Mouse (Mus musculus) kidney, postnatal 0 days (tissue): ENCODE measurements around the gene Il5. TPM values are rescaled to one million over a fixed set of nuclear protein-coding genes. Genes with fewer than 3 reads are reported as not detected.

Source experiments
- ATAC-seq: fragments of 200-750 bp; cut with Nextera tagmentation; replicated peaks from 2 replicates; pipeline ENCODE4 v1.8.0; 2017; ENCODE audit warnings: low read depth, moderate number of reproducible peaks, moderate TSS enrichment, moderate library complexity; ENCODE audit not compliant: low FRiP score
- DNase-seq: peaks from one replicate; pipeline ENCODE4 v3.0.0-alpha.2; 2016; ENCODE audit warnings: low spot score
- H3K27ac ChIP-seq: fragments of 300-500 bp; sonication (generic); 2 replicates; pipeline ENCODE4 v1.5.1; 2014; ENCODE audit warnings: mild to moderate bottlenecking
- H3K27me3 ChIP-seq: fragments of 300-500 bp; sonication (generic); 2 replicates; pipeline ENCODE4 v1.6.1; 2014; ENCODE audit warnings: low read length, mixed read lengths; ENCODE audit not compliant: insufficient read depth
- H3K36me3 ChIP-seq: fragments of 300-500 bp; sonication (generic); 2 replicates; pipeline ENCODE4 v1.6.1; 2014; ENCODE audit warnings: low read length, mixed read lengths; ENCODE audit not compliant: insufficient read depth
- H3K4me1 ChIP-seq: fragments of 300-500 bp; sonication (generic); replicated peaks from 2 replicates; pipeline ENCODE4 v1.6.1; 2014; ENCODE audit warnings: antibody characterized with exemption, low read length, mixed read lengths; ENCODE audit not compliant: insufficient read depth
- H3K4me2 ChIP-seq: fragments of 300-500 bp; sonication (generic); 2 replicates; pipeline ENCODE4 v1.6.1; 2014; ENCODE audit warnings: mild to moderate bottlenecking, low read length, moderate library complexity, mixed read lengths
- H3K4me3 ChIP-seq: fragments of 300-500 bp; sonication (generic); replicated peaks from 2 replicates; pipeline ENCODE4 v1.5.1; 2014; ENCODE audit warnings: low read depth, low read length
- H3K9ac ChIP-seq: fragments of 300-500 bp; sonication (generic); 2 replicates; pipeline ENCODE4 v1.6.1; 2014; ENCODE audit warnings: low read depth, low read length
- H3K9me3 ChIP-seq: fragments of 300-500 bp; sonication (generic); replicated peaks from 2 replicates; pipeline ENCODE4 v1.6.1; 2016; ENCODE audit warnings: low read length, inconsistent platforms, mixed read lengths
- CTCF ChIP-seq: IDR thresholded peaks from 2 replicates; pipeline ENCODE4 v1.5.1; 2016; ENCODE audit warnings: antibody characterized with exemption, low read depth, mild to moderate bottlenecking, moderate library complexity
- WGBS: fragments of 180-500 bp; shearing (Covaris S2); extraction: QIAGEN DNeasy Blood & Tissue Kit; methylation state at CpG from one replicate; pipeline ENCODE4 v1.1.7; 2014; 5-methylcytosine and 5-hydroxymethylcytosine counted together
- polyA plus RNA-seq: library from polyadenylated mRNA; unstranded; fragments of >200 nt; fragmentation: Nextera tagmentation; extraction: Ambion mirVana; gene quantifications from 2 replicates; pipeline ENCODE4 v1.2.1, GENCODE M21; 2015

Gene Il5
- polyA plus RNA-seq, 1 experiment from 2014 or later, result not detected

- WGBS, result 94% methylated on average over 7 of the region's 7 CpGs
- no peak overlapping the region for H3K9ac ChIP-seq
- DNase-seq (no peak), ATAC-seq (no peak)
- H3K27ac ChIP-seq, result no peak overlapping the region
- H3K27me3 ChIP-seq, result no peaks in the 10 kb centered on the region
- TF ChIP-seq CTCF, result no peak
- no peak overlapping the region for H3K4me3 ChIP-seq
- H3K9me3 ChIP-seq, result no peaks in the 10 kb centered on the region
- no peak overlapping the region for H3K4me2 ChIP-seq
- no peaks in the 10 kb centered on the region for H3K36me3 ChIP-seq
- no peaks in the 10 kb centered on the region for H3K4me1 ChIP-seq
Observed at GRCm38 (mm10) chr11:53731457-53731856, 10.9 kb downstream of the Il5 start.

- H3K4me3 ChIP-seq, result no peak overlapping the region
- H3K9ac ChIP-seq, result no peak overlapping the region
- no peak overlapping the region for H3K27ac ChIP-seq
- no peaks in the 10 kb centered on the region for H3K9me3 ChIP-seq
- WGBS, result 87% methylated on average over 8 of the region's 8 CpGs
- TF ChIP-seq CTCF, result no peak
- DNase-seq, result no peak
- no peaks in the 10 kb centered on the region for H3K4me1 ChIP-seq
- no peaks in the 10 kb centered on the region for H3K27me3 ChIP-seq
- H3K4me2 ChIP-seq, result no peak overlapping the region
- ATAC-seq, result no peak
- no peaks in the 10 kb centered on the region for H3K36me3 ChIP-seq
Observed at GRCm38 (mm10) chr11:53732244-53732643, 11.7 kb downstream of the Il5 start.

GRCm38 (mm10) chr11:53733824-53734223, 13.2 kb downstream of the Il5 start:
- no peaks in the 10 kb centered on the region for H3K27me3 ChIP-seq
- no peaks in the 10 kb centered on the region for H3K4me1 ChIP-seq
- 89% methylated on average over 7 of the region's 7 CpGs for WGBS
- H3K27ac ChIP-seq, result no peak overlapping the region
- no peak overlapping the region for H3K9ac ChIP-seq
- TF ChIP-seq CTCF, result peak; percentile 49
- H3K4me2 ChIP-seq, result no peak overlapping the region
- no peaks in the 10 kb centered on the region for H3K9me3 ChIP-seq
- DNase-seq, result no peak
- H3K4me3 ChIP-seq, result no peak overlapping the region
- no peak for ATAC-seq
- no peaks in the 10 kb centered on the region for H3K36me3 ChIP-seq

- 82% methylated on average over 2 of the region's 2 CpGs for WGBS
- DNase-seq, result no peak
- H3K27ac ChIP-seq, result no peak overlapping the region
Observed at GRCm38 (mm10) chr11:53734431-53734830, 13.8 kb downstream of the Il5 start.

GRCm38 (mm10) chr11:53734970-53735681, 14.5 kb downstream of the Il5 start:
- 0 out of 2 replicates have a peak overlapping the region, but pooled peaks have one; percentile 36 for H3K4me2 ChIP-seq
- DNase-seq (no peak), ATAC-seq (no peak)
- H3K4me1 ChIP-seq, result no peaks in the 10 kb centered on the region
- no peaks in the 10 kb centered on the region for H3K27me3 ChIP-seq
- no peak for TF ChIP-seq CTCF
- H3K9me3 ChIP-seq, result no peaks in the 10 kb centered on the region
- H3K9ac ChIP-seq, result no peak overlapping the region
- 64% methylated on average over 18 of the region's 18 CpGs for WGBS
- H3K36me3 ChIP-seq, result no peaks in the 10 kb centered on the region
- no peak overlapping the region for H3K4me3 ChIP-seq
- no peak overlapping the region for H3K27ac ChIP-seq

More at GRCm38 (mm10) chr11:53734431-53734830, 13.8 kb downstream of the Il5 start:
- Histone ChIP-seq H3K4me1 (no peaks in the 10 kb centered on the region), H3K27me3 (no peaks in the 10 kb centered on the region), H3K4me2 (no peak overlapping the region), H3K9ac (no peak overlapping the region), H3K9me3 (no peaks in the 10 kb centered on the region), H3K36me3 (no peaks in the 10 kb centered on the region), H3K4me3 (no peak overlapping the region)
- ATAC-seq, result no peak
- peak; percentile 27; the same call in 1 of the 2 replicates for TF ChIP-seq CTCF

- no peak overlapping the region for H3K4me3 ChIP-seq
Observed at GRCm38 (mm10) chr11:53735682-53736245, 15.2 kb downstream of the Il5 start.

More at GRCm38 (mm10) chr11:53735682-53736245, 15.2 kb downstream of the Il5 start:
- peak; percentile 95 for TF ChIP-seq CTCF
- Histone ChIP-seq H3K36me3 (no peaks in the 10 kb centered on the region), H3K9me3 (no peaks in the 10 kb centered on the region), H3K4me1 (no peaks in the 10 kb centered on the region), H3K27me3 (no peaks in the 10 kb centered on the region), H3K9ac (no peak overlapping the region), H3K27ac (no peak overlapping the region), H3K4me2 (peak overlapping the region; percentile 36)
- DNase-seq, result peak; percentile 83
- WGBS, result 20% methylated on average over 17 of the region's 17 CpGs
- ATAC-seq, result peak; percentile 68; the same call in 1 of the 2 replicates
